Mouse (Mus musculus) layer of hippocampus, adult 9-11 months (tissue): ENCODE data around the gene Olfr622.

Source experiments
- DNase-seq: peaks from one replicate; pipeline ENCODE4 v3.0.0; 2022

Olfr622 gene

GRCm38 (mm10) chr7:103642602-103643001 is at the start of gene Olfr622:
Olfr622 (minus strand) TSS chr7:103642702.
- DNase-seq: no peak

- no peak for DNase-seq
These were observed 39.9 kb upstream of the Olfr622 start, which contains the start of gene Olfr625-ps1 for GRCm38 (mm10) chr7:103682420-103682819. Olfr625-ps1 (plus strand) TSS chr7:103682720.

- DNase-seq: no peak
These were observed 28.6 kb upstream of the Olfr622 start, which contains the start of gene Olfr624 for GRCm38 (mm10) chr7:103671091-103671490. Olfr624 (minus strand) TSS chr7:103671191.

GRCm38 (mm10) chr7:103663598-103663997 is 21.1 kb upstream of the Olfr622 start, which contains the start of gene Olfr623:
Olfr623 (minus strand) TSS chr7:103663698.
- no peak for DNase-seq

- DNase-seq: no peak
These were observed 1.6 kb upstream of the Olfr622 start for GRCm38 (mm10) chr7:103644070-103644469.

- no peak for DNase-seq
These were observed 5.7 kb downstream of the Olfr622 start for GRCm38 (mm10) chr7:103636795-103637194.

GRCm38 (mm10) chr7:103612434-103612833 is 30.1 kb downstream of the Olfr622 start, which contains the start of gene Olfr620:
Olfr620 (minus strand) TSS chr7:103612534.
- no peak for DNase-seq

- no peak for DNase-seq
These were observed 35.1 kb downstream of the Olfr622 start for GRCm38 (mm10) chr7:103607425-103607824.

DNA sequence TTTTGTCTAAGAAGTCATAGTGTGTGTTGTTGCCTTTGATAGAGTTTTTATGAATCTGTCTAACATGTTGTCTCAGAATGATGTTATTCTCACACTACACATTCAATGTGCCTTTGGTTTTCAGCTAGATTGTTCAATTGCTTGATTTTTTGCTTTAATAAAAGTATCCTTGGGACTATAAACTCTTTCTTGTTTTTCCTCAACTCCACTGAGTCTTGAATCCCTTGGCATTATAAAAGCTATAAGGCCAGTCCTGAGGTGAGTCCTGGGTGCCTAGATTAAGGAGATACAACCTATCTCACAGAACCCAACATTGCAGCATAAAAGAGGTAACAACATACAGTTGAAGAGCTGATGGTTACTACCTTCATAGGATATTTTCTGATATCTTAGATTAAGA is 42.2 kb downstream of the Olfr622 start, which contains the start of gene Olfr619:
Gene Olfr619 (plus strand): TSS at position 301 of the 400 bp plus-strand sequence.
- DNase-seq: no peak

- no peak for DNase-seq
These were observed 52.7 kb downstream of the Olfr622 start, which contains the start of gene Olfr618 for GRCm38 (mm10) chr7:103589803-103590202. Olfr618 (plus strand) TSS chr7:103590103.
